Mouse (Mus musculus) cerebellum, adult 9-10 months (tissue): ENCODE data around the gene Rcn2.
"Not testable (repeated sequence)": the region's sequence is repeated elsewhere in the genome, so short reads cannot be mapped to it uniquely, and the experiment has no call there.

Experiments
- DNase-seq: peaks from one replicate; pipeline ENCODE4 v3.0.0; 2022

The Rcn2 gene

GRCm38 (mm10) chr9:56041372-56042180, at the start of gene Rcn2:
TSS of gene Rcn2 (plus strand) at chr9:56041845.
- peak; percentile 97 for DNase-seq

GRCm38 (mm10) chr9:56004679-56005078, 37.0 kb upstream of the Rcn2 start:
- not testable (repeated sequence) for DNase-seq

DNA sequence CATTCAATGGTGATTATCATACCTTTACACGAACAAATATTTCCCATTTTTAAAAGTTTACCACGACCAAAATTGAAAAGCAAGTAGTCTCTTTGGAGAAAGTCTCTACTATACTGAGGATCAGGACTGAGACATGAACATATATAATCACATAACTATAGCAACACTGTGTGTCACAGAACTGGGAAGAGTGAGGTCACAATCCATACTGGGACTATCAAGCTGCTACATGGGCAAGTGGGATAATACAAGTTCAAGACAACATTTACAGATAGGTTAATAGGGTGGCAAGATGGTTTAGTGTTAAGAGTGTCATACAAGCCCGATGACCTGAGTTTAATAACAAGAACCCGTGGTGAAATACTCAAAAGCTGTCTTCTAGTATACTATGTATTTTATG, 31.2 kb upstream of the Rcn2 start, which contains the start of gene 4930563M21Rik:
Gene 4930563M21Rik, minus strand, starts transcription at position 101 of the 400 bp plus-strand sequence.
- DNase-seq, result no peak

- no peak for DNase-seq
Observed at GRCm38 (mm10) chr9:56024772-56025171, 16.9 kb upstream of the Rcn2 start.

DNA sequence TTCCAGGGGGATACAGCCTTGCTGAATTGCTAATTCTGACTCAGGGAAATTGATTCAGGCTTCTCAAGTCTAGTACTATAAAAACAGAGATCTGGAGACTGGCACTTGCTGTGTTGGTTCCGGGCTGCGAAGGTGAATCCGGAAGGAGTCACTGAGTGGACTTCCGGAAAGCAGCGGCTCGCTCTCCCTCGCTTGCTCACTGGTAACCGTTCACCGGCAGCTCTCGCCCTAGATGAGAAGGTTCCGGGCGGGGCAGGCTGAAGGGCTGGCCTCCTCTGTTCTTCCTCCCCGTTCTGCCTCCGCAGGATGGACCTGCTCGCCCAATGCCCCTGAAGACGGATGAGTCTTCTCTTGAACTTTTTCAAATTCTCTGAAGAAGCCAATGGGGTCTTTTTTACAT, 14.4 kb upstream of the Rcn2 start:
- DNase-seq, result no peak

DNA sequence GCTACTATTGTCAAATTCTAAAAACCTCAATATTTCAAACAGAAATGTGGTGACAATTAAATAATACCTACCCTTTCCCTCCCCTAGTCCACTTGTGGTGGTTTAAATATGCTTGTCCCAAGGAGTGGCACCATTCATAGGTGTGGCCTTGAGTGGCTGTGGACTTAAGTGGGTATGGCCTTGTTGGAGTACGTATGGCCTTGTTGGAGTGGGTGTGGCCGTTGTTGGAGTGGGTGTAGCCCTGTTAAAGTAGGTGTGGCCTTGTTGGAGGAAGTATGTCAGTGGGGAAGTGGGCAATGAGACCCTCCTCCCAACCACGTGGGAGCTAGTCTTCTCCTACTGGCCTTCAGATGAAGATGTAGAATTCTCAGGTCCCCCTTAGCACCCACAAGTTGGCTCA, 9.4 kb upstream of the Rcn2 start:
- DNase-seq, result no peak

- DNase-seq, result no peak
Observed at GRCm38 (mm10) chr9:56042181-56042621, 556 bp downstream of the Rcn2 start.

DNA sequence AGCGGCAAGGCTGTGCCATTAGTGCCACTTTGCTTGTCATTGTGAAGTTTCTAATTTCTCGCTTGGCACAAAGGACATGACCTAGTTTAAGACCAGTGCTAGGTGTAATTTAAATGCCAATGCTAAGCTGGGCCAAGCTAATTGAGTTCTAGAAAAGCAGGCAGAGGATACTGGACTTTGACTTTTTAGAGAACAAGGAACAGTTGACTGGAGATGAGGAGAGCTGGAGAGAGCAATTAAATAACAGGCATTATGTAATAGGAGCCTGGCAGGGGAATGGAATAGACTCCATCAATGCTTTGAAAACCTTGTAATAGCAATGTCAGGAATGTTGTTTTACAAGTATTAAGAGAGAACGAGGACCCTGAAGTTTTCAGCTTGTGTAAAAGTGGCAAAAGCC, 12.2 kb downstream of the Rcn2 start:
- DNase-seq, result peak; percentile 31

- DNase-seq, result no peak
Observed at GRCm38 (mm10) chr9:56056147-56056546, 14.5 kb downstream of the Rcn2 start.

DNA sequence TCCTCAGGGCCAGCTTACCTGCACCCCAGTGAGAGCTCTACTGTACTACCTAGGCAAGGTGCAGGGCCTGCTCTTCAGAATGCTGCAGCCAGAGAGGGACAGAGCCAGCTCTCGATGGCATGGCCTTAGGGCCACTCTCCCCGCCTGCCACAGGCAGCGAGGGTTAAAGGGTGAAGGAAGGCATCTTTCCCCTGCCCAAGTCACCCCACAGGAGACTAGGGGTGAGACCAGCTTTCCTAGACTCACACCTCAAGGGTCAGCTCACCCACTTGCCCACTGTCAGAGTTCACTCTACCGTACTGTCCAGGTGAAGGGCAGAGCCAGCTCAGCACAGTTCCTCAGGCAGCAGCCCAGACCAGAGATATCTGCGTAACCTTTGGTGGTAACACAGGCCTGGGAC, 20.7 kb downstream of the Rcn2 start:
- DNase-seq, result no peak

DNA sequence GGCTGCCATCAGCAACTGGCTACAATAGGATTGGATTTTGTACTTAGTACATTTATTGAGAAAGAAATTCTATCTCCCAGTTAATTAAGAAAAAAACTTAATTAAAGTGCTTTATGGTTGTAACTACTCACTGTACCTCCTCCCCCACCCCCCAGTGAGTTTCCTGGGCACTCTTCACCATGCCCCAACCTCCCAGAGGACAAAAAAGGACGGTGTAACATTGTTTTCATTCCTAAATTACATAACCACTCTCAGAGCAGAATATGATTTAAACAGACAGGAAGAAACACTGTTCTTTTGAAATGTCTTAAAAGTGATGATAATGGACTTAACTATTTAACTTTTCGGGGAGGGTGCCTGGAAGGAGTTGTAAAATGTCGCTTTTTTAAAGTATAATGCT, 23.4 kb downstream of the Rcn2 start:
- no peak for DNase-seq

- no peak for DNase-seq
Observed at GRCm38 (mm10) chr9:56067964-56068363, 26.3 kb downstream of the Rcn2 start.

GRCm38 (mm10) chr9:56068630-56069029, 27.0 kb downstream of the Rcn2 start:
- DNase-seq, result no peak

- DNase-seq, result no peak
Observed at GRCm38 (mm10) chr9:56072861-56073260, 31.2 kb downstream of the Rcn2 start.

- DNase-seq, result no peak
Observed at GRCm38 (mm10) chr9:56074863-56075262, 33.2 kb downstream of the Rcn2 start.

- peak; percentile 66 for DNase-seq
Observed at GRCm38 (mm10) chr9:56075264-56075663, 33.6 kb downstream of the Rcn2 start.

- DNase-seq, result no peak
Observed at GRCm38 (mm10) chr9:56075901-56076620, 34.4 kb downstream of the Rcn2 start.

- no peak for DNase-seq
Observed at GRCm38 (mm10) chr9:56079587-56079986, 37.9 kb downstream of the Rcn2 start.

DNA sequence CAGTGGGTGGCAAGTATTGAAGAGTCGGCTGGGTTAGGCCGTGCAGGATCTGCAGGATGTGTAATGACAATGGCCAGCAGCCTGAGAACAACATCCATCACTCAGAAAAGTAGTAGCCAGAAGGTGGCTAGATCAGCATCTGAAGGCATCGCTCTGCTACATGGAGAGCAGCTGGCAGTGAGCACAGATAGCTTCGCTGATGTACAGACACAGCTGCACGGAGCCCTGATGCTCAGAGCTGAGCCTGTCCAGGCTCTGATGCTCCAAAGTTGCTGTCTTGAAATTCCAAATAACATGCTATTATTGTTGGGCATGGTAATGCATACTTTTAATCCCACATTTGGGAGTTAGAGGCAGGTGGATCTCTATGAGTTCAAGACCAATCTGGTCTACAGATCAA, 44.9 kb downstream of the Rcn2 start:
- DNase-seq, result no peak

DNA sequence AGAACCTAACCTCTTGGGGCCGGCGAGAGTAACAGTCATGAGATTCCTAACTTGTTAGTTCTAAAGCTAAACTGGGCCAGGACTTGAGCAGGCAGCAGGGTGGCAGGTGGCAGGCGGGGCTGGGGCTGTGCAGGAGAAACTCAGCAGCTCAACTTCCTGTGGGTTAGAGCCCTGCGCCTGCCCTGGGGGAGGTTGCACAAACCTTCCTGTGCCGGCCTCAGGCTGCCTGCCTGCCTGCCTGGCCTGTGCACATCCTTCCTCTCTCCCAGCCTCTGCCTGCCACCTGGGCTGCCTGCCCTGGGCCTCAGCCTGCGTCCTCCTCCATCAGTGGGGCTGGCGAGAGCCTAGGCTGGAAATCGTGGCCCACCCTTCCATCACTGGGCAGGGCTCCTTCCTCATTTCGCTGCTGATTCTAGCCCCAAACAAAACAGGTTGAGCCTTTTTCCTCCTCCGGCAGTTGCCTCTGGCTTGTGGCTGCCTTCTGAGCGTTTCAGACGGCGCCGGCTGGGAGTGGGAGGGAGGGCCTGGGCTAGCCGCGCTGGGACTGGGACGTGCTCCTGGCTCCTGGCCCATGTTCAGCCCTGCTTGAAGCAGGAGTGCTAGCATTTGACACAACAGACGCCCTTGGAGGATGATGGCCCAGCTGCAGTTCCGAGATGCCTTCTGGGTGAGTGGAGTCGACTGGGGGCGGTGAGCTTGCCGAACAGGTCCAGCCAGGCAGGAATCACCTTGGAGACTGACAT, 48.3 kb downstream of the Rcn2 start, which contains the start of gene Pstpip1:
Gene Pstpip1, plus strand, starts transcription at position 185 of the 743 bp plus-strand sequence.
- DNase-seq, result peak; percentile 28

- no peak for DNase-seq
Observed at GRCm38 (mm10) chr9:56090546-56091225, 49.0 kb downstream of the Rcn2 start.

- DNase-seq, result no peak
Observed at GRCm38 (mm10) chr9:56092102-56092501, 50.5 kb downstream of the Rcn2 start.
